ENCODE assay signal across 23 mouse cellular contexts in the genomic region with DNA sequence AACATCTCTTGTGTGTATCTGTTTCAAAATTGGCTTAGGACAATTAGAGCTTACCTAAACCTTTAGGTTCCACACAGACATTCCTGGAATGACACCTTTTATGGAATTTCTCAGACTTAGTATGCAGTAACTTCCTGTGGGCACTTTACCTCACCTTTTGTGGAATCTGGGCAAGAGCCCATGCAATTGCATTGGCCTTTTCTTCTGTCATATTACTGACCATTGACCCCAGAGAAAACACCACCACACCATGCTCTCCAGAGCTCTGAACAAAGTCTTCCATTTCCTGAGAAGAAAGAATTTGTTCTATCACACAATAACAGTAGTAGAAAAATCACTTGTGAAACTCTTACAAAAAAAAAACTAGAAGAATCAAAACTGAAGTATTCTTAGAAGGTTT. TPM values are rescaled to one million over a fixed set of nuclear protein-coding genes. Genes with fewer than 3 reads are reported as not detected.
"Had no signal": no experiment of that assay in that cellular context is flagged by ENCODE, and none has a peak within 500 bp of the region (broad histone marks: within the 10 kb centered on the region; RNA-seq: fewer than 3 reads in every experiment).

No protein-coding gene starts in this region.

- H3K4me2 ChIP-seq: neural tube, embryonic 13.5 days; neural tube, embryonic 15.5 days; stomach, embryonic 15.5 days had no signal

- H3K27ac ChIP-seq: neural tube, embryonic 13.5 days; neural tube, embryonic 15.5 days; stomach, embryonic 15.5 days; stomach, postnatal 0 days had no signal

- H3K4me3 ChIP-seq: neural tube, embryonic 13.5 days; neural tube, embryonic 15.5 days; stomach, embryonic 15.5 days had no signal

- H3K9ac ChIP-seq: neural tube, embryonic 13.5 days; neural tube, embryonic 15.5 days; stomach, embryonic 15.5 days had no signal

- H3K27me3 ChIP-seq: neural tube, embryonic 13.5 days; neural tube, embryonic 15.5 days; stomach, embryonic 15.5 days had no signal

- H3K9me3 ChIP-seq: neural tube, embryonic 13.5 days; neural tube, embryonic 15.5 days; stomach, embryonic 15.5 days had no signal

- H3K36me3 ChIP-seq: neural tube, embryonic 13.5 days; neural tube, embryonic 15.5 days; stomach, embryonic 15.5 days had no signal

- H3K4me1 ChIP-seq: neural tube, embryonic 13.5 days; neural tube, embryonic 15.5 days; stomach, embryonic 15.5 days had no signal

- DNase-seq: retina, postnatal 1 day; right cerebral cortex, adult 18-20 months; right cerebral cortex, postnatal 14 days; right cerebral cortex, postnatal 25 days; right cerebral cortex, postnatal 4 days; spleen, adult 18-20 months; thymus, adult 18-20 months; thymus, adult 2 months; thymus, postnatal 14 days; thymus, postnatal 25 days; thymus, postnatal 36 days; thymus, postnatal 4 days had no signal

RNA-seq across cellular contexts. Expression of a gene that starts 3.1 kb away (rescaled TPM):
- total RNA-seq: neutrophil, adult 5-6 weeks had no signal
- polyA plus RNA-seq: neural tube, embryonic 13.5 days; neural tube, embryonic 14.5 days; spleen, adult 2 months; testis, adult 2 months; thymus, adult 2 months; thymus, postnatal 0 days; urinary bladder, adult 2 months had no signal

RNA-seq across cellular contexts. Expression of a gene that starts 50.9 kb away (rescaled TPM):
- total RNA-seq: neutrophil, adult 5-6 weeks had no signal
- polyA plus RNA-seq: neural tube, embryonic 13.5 days; neural tube, embryonic 14.5 days; neural tube, embryonic 15.5 days; spleen, adult 2 months; stomach, embryonic 14.5 days; thymus, adult 2 months; urinary bladder, adult 2 months had no signal
